Mouse (Mus musculus) adipocyte (in vitro differentiated cells): Measurements from ENCODE around the gene Zbp1.

ENCODE experiments used
- DNase-seq: peaks from one replicate; pipeline ENCODE4 v3.0.0-alpha.2; 2016; ENCODE audit warnings: low spot score

Zbp1 gene

GRCm38 (mm10) chr2:173218416-173219141, at the start of gene Zbp1:
TSS of gene Zbp1 (minus strand) at chr2:173218923.
- peak; percentile 68 for DNase-seq

- no peak for DNase-seq
These were observed 48.8 kb upstream of the Zbp1 start for GRCm38 (mm10) chr2:173267562-173267961.

GRCm38 (mm10) chr2:173266349-173267112, 47.8 kb upstream of the Zbp1 start:
- DNase-seq, result no peak

- no peak for DNase-seq
These were observed 46.9 kb upstream of the Zbp1 start for GRCm38 (mm10) chr2:173265468-173266265.

GRCm38 (mm10) chr2:173264467-173265128, 45.9 kb upstream of the Zbp1 start:
- no peak for DNase-seq

GRCm38 (mm10) chr2:173263636-173264330, 45.1 kb upstream of the Zbp1 start:
- no peak for DNase-seq

GRCm38 (mm10) chr2:173261497-173261896, 42.8 kb upstream of the Zbp1 start:
- peak; percentile 52 for DNase-seq

- DNase-seq, result no peak
These were observed 39.9 kb upstream of the Zbp1 start for GRCm38 (mm10) chr2:173258459-173259091.

GRCm38 (mm10) chr2:173257610-173258009, 38.9 kb upstream of the Zbp1 start:
- peak; percentile 99 for DNase-seq

- DNase-seq, result no peak
These were observed 37.8 kb upstream of the Zbp1 start for GRCm38 (mm10) chr2:173256552-173256949.

GRCm38 (mm10) chr2:173255810-173256551, 37.3 kb upstream of the Zbp1 start:
- no peak for DNase-seq

- no peak for DNase-seq
These were observed 35.3 kb upstream of the Zbp1 start for GRCm38 (mm10) chr2:173253761-173254662.

GRCm38 (mm10) chr2:173251675-173252074, 33.0 kb upstream of the Zbp1 start:
- no peak for DNase-seq

- DNase-seq, result no peak
These were observed 32.4 kb upstream of the Zbp1 start for GRCm38 (mm10) chr2:173251133-173251532.

- no peak for DNase-seq
These were observed 31.7 kb upstream of the Zbp1 start for GRCm38 (mm10) chr2:173250411-173250810.

- DNase-seq, result no peak
These were observed 31.2 kb upstream of the Zbp1 start for GRCm38 (mm10) chr2:173249965-173250364.

- no peak for DNase-seq
These were observed 30.7 kb upstream of the Zbp1 start for GRCm38 (mm10) chr2:173249386-173249785.

GRCm38 (mm10) chr2:173248822-173249221, 30.1 kb upstream of the Zbp1 start:
- DNase-seq, result no peak

- no peak for DNase-seq
These were observed 29.2 kb upstream of the Zbp1 start for GRCm38 (mm10) chr2:173247911-173248310.
